ENCODE assay signal across 10 mouse cellular contexts in the genomic region with DNA sequence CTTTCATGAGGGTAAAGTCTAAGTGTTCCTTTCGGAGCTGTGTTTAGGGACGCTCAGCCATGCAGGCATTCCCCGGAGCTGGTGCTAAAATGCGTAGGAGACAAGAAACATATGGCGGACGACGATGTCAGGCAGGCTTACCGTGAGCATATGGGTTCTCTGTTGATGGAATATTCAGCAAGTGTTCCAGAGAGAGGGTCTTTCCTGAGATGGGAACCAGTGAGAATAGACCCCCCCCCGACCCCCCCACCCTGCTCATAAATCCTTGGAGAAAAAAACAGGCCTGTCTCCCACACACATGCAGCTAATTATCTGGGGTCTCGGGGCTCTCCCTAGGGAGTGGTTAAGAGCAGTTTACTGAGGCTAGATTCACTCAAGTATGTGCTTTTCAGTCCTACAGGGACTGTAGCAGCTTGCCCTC.
DNase-seq lines count a peak whose midpoint lies in the region; ATAC-seq and TF ChIP-seq lines count a peak whose summit lies in the region.
"Had no signal": no experiment of that assay in that cellular context is flagged by ENCODE, and none has a peak within 500 bp of the region (broad histone marks: within the 10 kb centered on the region; RNA-seq: fewer than 3 reads in every experiment).

No protein-coding gene starts in this region.

- no peaks in the 10 kb centered on the region for H3K4me1 ChIP-seq in forebrain, embryonic 13.5 days
- H3K4me1 ChIP-seq in forebrain, embryonic 10.5 days = no peaks in the 10 kb centered on the region
- peaks cover 15% of the 10 kb centered on the region; the same call in 1 of the 2 replicates for H3K4me1 ChIP-seq in stomach, embryonic 14.5 days (ENCODE audit: control insufficient read depth, insufficient read depth, low read length)
- no peaks in the 10 kb centered on the region for H3K4me1 ChIP-seq in stomach, postnatal 0 days (replicated peaks; ENCODE audit: control insufficient read depth, insufficient read depth)
- peaks cover 25% of the 10 kb centered on the region for H3K4me1 ChIP-seq in limb, embryonic 13.5 days
- no peaks in the 10 kb centered on the region for H3K4me1 ChIP-seq in midbrain, embryonic 11.5 days (ENCODE audit: control insufficient read depth, insufficient read depth, low read length)

- H3K27ac ChIP-seq in forebrain, embryonic 13.5 days = no peak overlapping the region
- no peak overlapping the region for H3K27ac ChIP-seq in forebrain, embryonic 10.5 days
- peak overlapping the region; percentile 66; the same call in 1 of the 2 replicates for H3K27ac ChIP-seq in stomach, embryonic 14.5 days (ENCODE audit: low read length)
- no peak overlapping the region for H3K27ac ChIP-seq in stomach, postnatal 0 days (replicated peaks)
- peak overlapping the region; percentile 44; the same call in 1 of the 2 replicates for H3K27ac ChIP-seq in limb, embryonic 13.5 days
- no peak overlapping the region for H3K27ac ChIP-seq in midbrain, embryonic 11.5 days (ENCODE audit: low read depth, low read length)
- H3K27ac ChIP-seq: heart, embryonic 13.5 days had no signal

- no peak for TF ChIP-seq EP300 in stomach, postnatal 0 days (optimal IDR thresholded peaks at IDR 0.05)

- no peaks in the 10 kb centered on the region for H3K9me3 ChIP-seq in forebrain, embryonic 13.5 days (replicated peaks)
- H3K9me3 ChIP-seq in forebrain, embryonic 10.5 days = no peaks in the 10 kb centered on the region
- H3K9me3 ChIP-seq in stomach, embryonic 14.5 days (ENCODE audit: control insufficient read depth, low read depth, low read length) = no peaks in the 10 kb centered on the region
- H3K9me3 ChIP-seq in stomach, postnatal 0 days (ENCODE audit: control insufficient read depth, low read length) = no peaks in the 10 kb centered on the region
- H3K9me3 ChIP-seq in limb, embryonic 13.5 days = no peaks in the 10 kb centered on the region
- no peaks in the 10 kb centered on the region for H3K9me3 ChIP-seq in midbrain, embryonic 11.5 days (ENCODE audit: control insufficient read depth, low read length)
- H3K9me3 ChIP-seq: heart, embryonic 13.5 days had no signal

- no peak for DNase-seq in forebrain, embryonic 10.5 days (ENCODE audit: extremely low spot score, low spot score)
- DNase-seq in stomach, postnatal 0 days (ENCODE audit: low spot score) = no peak
- no peak for DNase-seq in adrenal gland, postnatal 4 days (ENCODE audit: low spot score in 2 of 2)
- DNase-seq in midbrain, embryonic 11.5 days (ENCODE audit: low spot score, missing footprints) = no peak
- no peak for DNase-seq in gastrocnemius, adult 8-10 months (ENCODE audit: low spot score in 2 of 2)

- WGBS in forebrain, embryonic 13.5 days = 71% methylated on average over 10 of the region's 10 CpGs
- WGBS in forebrain, embryonic 10.5 days = 80% methylated on average over 10 of the region's 10 CpGs
- 22% methylated on average over 10 of the region's 10 CpGs for WGBS in stomach, embryonic 14.5 days
- WGBS in stomach, postnatal 0 days = 23% methylated on average over 10 of the region's 10 CpGs
- 20% methylated on average over 10 of the region's 10 CpGs for WGBS in limb, embryonic 13.5 days
- WGBS in midbrain, embryonic 11.5 days = 82% methylated on average over 10 of the region's 10 CpGs

- H3K4me2 ChIP-seq in forebrain, embryonic 13.5 days = no peak overlapping the region
- H3K4me2 ChIP-seq in stomach, embryonic 14.5 days (replicated peaks; ENCODE audit: low read depth, low read length) = 0 out of 2 replicates have a peak overlapping the region, but pooled peaks have one; percentile 14
- no peak overlapping the region for H3K4me2 ChIP-seq in stomach, postnatal 0 days (replicated peaks; ENCODE audit: low read depth)
- H3K4me2 ChIP-seq in limb, embryonic 13.5 days (replicated peaks) = peak overlapping the region; percentile 32; the same call in 1 of the 2 replicates
- H3K4me2 ChIP-seq in midbrain, embryonic 11.5 days = no peak overlapping the region
- H3K4me2 ChIP-seq: heart, embryonic 13.5 days had no signal

- no peak for TF ChIP-seq CTCF in stomach, postnatal 0 days (IDR thresholded peaks at IDR 0.05; ENCODE audit: low read depth)

- H3K27me3 ChIP-seq in forebrain, embryonic 13.5 days = no peaks in the 10 kb centered on the region
- H3K27me3 ChIP-seq in forebrain, embryonic 10.5 days (ENCODE audit: poor library complexity, severe bottlenecking) = no peaks in the 10 kb centered on the region
- no peaks in the 10 kb centered on the region for H3K27me3 ChIP-seq in stomach, embryonic 14.5 days (ENCODE audit: control insufficient read depth, insufficient read depth, low read length)
- no peaks in the 10 kb centered on the region for H3K27me3 ChIP-seq in stomach, postnatal 0 days (ENCODE audit: control insufficient read depth, insufficient read depth, low read length)
- H3K27me3 ChIP-seq in limb, embryonic 13.5 days = no peaks in the 10 kb centered on the region
- H3K27me3 ChIP-seq in midbrain, embryonic 11.5 days (ENCODE audit: control insufficient read depth, insufficient read depth, low read length) = no peaks in the 10 kb centered on the region
- H3K27me3 ChIP-seq: Patski had no signal

- ATAC-seq in forebrain, embryonic 13.5 days = peak; percentile 51; the same call in 1 of the 2 replicates
- peak; percentile 44; the same call in 1 of the 2 replicates for ATAC-seq in stomach, embryonic 14.5 days (ENCODE audit: insufficient number of reproducible peaks, insufficient read depth, low FRiP score, low read depth)
- ATAC-seq in stomach, postnatal 0 days (ENCODE audit: low FRiP score, low TSS enrichment) = no peak
- ATAC-seq in limb, embryonic 13.5 days (ENCODE audit: low FRiP score, low read depth) = no peak
- ATAC-seq in midbrain, embryonic 11.5 days (ENCODE audit: low FRiP score) = no peak
- ATAC-seq: Patski had no signal

- H3K36me3 ChIP-seq in forebrain, embryonic 13.5 days (ENCODE audit: poor library complexity, severe bottlenecking) = no peaks in the 10 kb centered on the region
- H3K36me3 ChIP-seq in forebrain, embryonic 10.5 days (replicated peaks) = no peaks in the 10 kb centered on the region
- no peaks in the 10 kb centered on the region for H3K36me3 ChIP-seq in stomach, embryonic 14.5 days (ENCODE audit: control insufficient read depth, insufficient read depth, low read length)
- H3K36me3 ChIP-seq in stomach, postnatal 0 days (ENCODE audit: control insufficient read depth, insufficient read depth, low read length) = no peaks in the 10 kb centered on the region
- H3K36me3 ChIP-seq in limb, embryonic 13.5 days = no peaks in the 10 kb centered on the region
- H3K36me3 ChIP-seq in midbrain, embryonic 11.5 days (ENCODE audit: control insufficient read depth, insufficient read depth, low read length) = no peaks in the 10 kb centered on the region
- H3K36me3 ChIP-seq: heart, embryonic 13.5 days had no signal

- no peak overlapping the region for H3K4me3 ChIP-seq in forebrain, embryonic 13.5 days
- no peak overlapping the region for H3K4me3 ChIP-seq in forebrain, embryonic 10.5 days
- H3K4me3 ChIP-seq in stomach, embryonic 14.5 days (ENCODE audit: low read depth, low read length) = no peak overlapping the region
- no peak overlapping the region for H3K4me3 ChIP-seq in stomach, postnatal 0 days (ENCODE audit: low read depth, low read length)
- no peak overlapping the region for H3K4me3 ChIP-seq in limb, embryonic 13.5 days
- H3K4me3 ChIP-seq in midbrain, embryonic 11.5 days (ENCODE audit: low read depth, low read length) = no peak overlapping the region
- H3K4me3 ChIP-seq: heart, embryonic 13.5 days had no signal

- no peak overlapping the region for H3K9ac ChIP-seq in forebrain, embryonic 13.5 days
- no peak overlapping the region for H3K9ac ChIP-seq in stomach, embryonic 14.5 days (replicated peaks; ENCODE audit: low read depth, low read length)
- no peak overlapping the region for H3K9ac ChIP-seq in stomach, postnatal 0 days (ENCODE audit: low read length)
- H3K9ac ChIP-seq in limb, embryonic 13.5 days = no peak overlapping the region
- no peak overlapping the region for H3K9ac ChIP-seq in midbrain, embryonic 11.5 days (ENCODE audit: low read length)
- H3K9ac ChIP-seq: heart, embryonic 13.5 days had no signal

Comparison
In these comparisons a context has a peak if more than half of its experiments do, and no peak if none do; other contexts are left out.
1. ATAC-seq: peak in forebrain, embryonic 13.5 days (single experiment) and stomach, embryonic 14.5 days (single experiment); none in stomach, postnatal 0 days (single experiment), limb, embryonic 13.5 days (single experiment) and midbrain, embryonic 11.5 days (single experiment).
2. H3K27ac ChIP-seq: peak in stomach, embryonic 14.5 days (single experiment) and limb, embryonic 13.5 days (single experiment); none in forebrain, embryonic 13.5 days (single experiment), forebrain, embryonic 10.5 days (single experiment), stomach, postnatal 0 days (single experiment) and midbrain, embryonic 11.5 days (single experiment).
3. H3K4me2 ChIP-seq: peak in stomach, embryonic 14.5 days (single experiment) and limb, embryonic 13.5 days (single experiment); none in forebrain, embryonic 13.5 days (single experiment), stomach, postnatal 0 days (single experiment) and midbrain, embryonic 11.5 days (single experiment).